Mouse (Mus musculus) heart, adult 18-20 months (tissue): Measurements from ENCODE around the gene 1700056E22Rik. TPM values are rescaled to one million over a fixed set of nuclear protein-coding genes. Genes with fewer than 3 reads are reported as not detected.

ENCODE experiments used
- DNase-seq, 2 experiments: peaks; one replicate each; pipeline ENCODE4 v3.0.0; 2021 to 2022; ENCODE audit warnings: mixed read lengths in 1 of 2
- total RNA-seq, 2 experiments: library from RNA; stranded (reverse); gene quantifications; 2 replicates each; pipeline ENCODE4 v1.2.3; 2021

1700056E22Rik gene
- total RNA-seq, 2 experiments from 2014 or later: 0.55 to 1.6 TPM

GRCm38 (mm10) chr1:184019042-184019721 lies 14.9 kb downstream of the 1700056E22Rik start:
- no peak for DNase-seq

- no peak for DNase-seq
Observed at GRCm38 (mm10) chr1:184017606-184018005, 16.5 kb downstream of the 1700056E22Rik start.

DNA sequence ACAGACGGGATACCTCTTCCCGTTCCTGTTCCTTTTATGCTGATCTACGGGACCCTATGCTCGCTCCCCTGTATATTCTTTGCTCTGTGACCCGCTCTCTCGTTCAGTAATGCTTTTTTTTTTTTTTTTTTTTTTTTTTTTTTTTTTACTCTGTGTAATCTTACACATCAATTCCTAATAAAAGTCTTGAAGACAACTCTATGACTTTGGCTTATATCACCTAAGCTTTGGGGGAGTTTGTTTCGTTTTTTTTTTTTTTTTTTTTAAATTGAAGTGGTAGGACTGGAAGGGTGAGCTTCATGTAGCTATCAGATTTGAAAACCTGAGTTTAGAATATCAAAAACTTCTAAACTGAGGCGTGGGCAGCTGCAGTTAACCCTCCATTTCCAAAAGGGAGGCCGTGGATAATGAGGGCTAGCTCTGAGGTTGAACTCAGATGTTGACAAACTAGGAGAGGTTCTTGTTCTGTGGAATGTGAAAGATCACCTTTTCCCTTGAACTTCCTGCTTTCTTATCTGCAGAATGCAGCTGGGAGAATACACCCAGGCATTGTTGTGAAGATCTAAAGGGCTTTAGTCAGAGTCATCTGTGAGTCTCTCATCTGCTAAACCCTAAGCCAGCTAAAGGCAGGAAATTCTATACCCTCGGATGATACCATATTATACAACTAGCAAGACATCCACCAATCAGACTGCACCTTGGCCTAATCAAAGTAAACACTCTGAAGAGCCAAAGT lies 17.9 kb downstream of the 1700056E22Rik start:
- DNase-seq: no peak

- no peak for DNase-seq
Observed at GRCm38 (mm10) chr1:184014091-184014490, 20.0 kb downstream of the 1700056E22Rik start.

GRCm38 (mm10) chr1:184013106-184013505 lies 21.0 kb downstream of the 1700056E22Rik start, which contains the start of gene Dusp10:
Gene Dusp10, plus strand, starts transcription at chr1:184013302.
- no peak for DNase-seq

DNA sequence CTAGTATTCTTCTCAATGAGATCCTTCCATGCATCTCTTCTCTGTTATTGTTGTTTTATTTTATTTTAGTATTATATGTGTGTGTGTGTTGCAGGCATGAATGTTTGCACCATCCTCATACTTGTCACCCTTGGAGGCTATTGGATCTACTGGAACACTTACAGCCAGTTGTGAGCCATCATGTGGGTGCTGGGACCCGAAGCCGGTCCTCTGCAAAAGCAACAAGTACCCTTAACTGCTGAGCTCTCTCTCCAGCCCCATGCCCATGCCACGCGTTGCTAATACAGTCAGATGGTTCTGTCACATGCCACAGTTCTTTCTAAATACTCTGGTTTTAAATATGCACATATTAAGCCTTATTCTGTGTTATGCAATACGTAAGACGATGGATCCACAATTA lies 22.8 kb downstream of the 1700056E22Rik start:
- no peak for DNase-seq

GRCm38 (mm10) chr1:184006086-184006485 lies 28.0 kb downstream of the 1700056E22Rik start:
- no peak for DNase-seq

GRCm38 (mm10) chr1:184005315-184006058 lies 28.6 kb downstream of the 1700056E22Rik start:
- peak in 1 of 2 experiments; percentile 8 for DNase-seq

DNA sequence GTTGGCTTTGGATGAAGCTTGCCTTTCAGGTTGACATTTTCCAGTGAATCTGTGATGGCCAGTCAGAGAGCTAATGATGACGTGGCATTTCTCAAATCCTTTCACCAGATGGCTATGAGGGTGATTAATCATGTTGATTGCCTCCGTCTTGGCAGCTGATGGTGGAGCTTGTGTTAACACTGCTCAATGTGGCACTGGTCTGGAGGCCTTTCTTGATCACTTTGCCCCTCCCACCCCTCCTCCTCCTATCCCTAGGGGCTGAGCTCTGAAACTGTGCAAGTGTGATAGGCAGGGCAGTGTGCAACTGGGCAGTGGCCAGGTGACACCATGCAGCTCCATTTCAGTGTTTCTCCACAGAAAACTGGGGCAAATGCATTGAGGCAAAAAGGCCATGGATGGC lies 29.8 kb downstream of the 1700056E22Rik start:
- peak in 1 of 2 experiments; percentile 9 for DNase-seq

DNA sequence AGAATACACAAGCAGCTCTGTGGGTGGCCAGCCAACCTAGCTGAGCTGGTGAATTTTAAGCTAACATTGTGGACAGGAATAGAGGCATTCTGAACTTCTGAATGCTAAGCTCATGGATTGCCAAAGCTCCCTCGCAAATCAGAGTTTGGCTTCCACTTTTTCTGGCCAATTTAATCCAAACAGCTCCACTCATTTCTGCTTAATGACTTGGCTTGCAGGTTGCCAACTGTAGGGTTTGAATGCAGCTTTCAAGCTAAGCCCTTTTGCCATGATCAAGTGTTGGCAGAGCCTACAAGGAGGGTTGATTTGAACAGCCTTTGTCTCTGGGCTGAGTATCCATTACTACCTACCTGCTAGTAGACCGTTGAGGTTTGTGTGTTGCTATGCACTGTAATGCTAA lies 31.6 kb downstream of the 1700056E22Rik start:
- DNase-seq: no peak

- DNase-seq: no peak
Observed at GRCm38 (mm10) chr1:183997207-183997606, 36.9 kb downstream of the 1700056E22Rik start.

GRCm38 (mm10) chr1:183991921-183992320 lies 42.2 kb downstream of the 1700056E22Rik start:
- DNase-seq: no peak

DNA sequence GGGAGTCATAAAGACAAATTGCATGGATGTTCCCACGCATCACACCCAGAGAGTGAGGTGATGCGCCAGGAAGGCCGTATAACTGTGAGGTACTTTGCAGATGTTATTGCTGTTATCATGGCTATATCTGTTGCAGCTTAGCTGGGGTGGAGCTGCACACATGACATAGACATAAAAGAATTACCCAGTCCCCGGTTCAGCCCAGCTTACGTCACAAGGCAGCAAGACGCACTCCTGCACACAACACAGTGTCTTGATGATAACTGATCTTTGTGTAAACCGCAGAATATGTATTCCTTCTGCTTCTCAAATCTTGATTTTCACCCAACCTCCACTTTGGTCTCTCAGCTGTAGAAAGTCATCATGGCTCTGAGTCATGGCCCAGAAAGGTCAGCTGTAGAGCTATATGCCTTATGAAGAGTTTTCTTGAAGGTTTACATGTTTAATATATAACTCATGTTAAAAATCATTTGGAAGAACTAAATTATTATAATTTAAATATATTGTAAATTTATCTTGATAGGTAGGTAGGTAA lies 46.3 kb downstream of the 1700056E22Rik start:
- no peak for DNase-seq

Other genes with a start within 250 kb of the 1700056E22Rik start
- 1 to 10 TPM; 3.6 to 5.0 TPM for gene Dusp10, start 21.0 kb downstream of the 1700056E22Rik start, total RNA-seq